Mouse (Mus musculus): Measurements from ENCODE around the gene Gm13276. TPM values are rescaled to one million over a fixed set of nuclear protein-coding genes. Genes with fewer than 3 reads are reported as not detected.
"Not testable (repeated sequence)": the region's sequence is repeated elsewhere in the genome, so short reads cannot be mapped to it uniquely, and the experiment has no call there.

Gm13276 gene
- polyA plus RNA-seq, 1 experiment from 2014 or later = not detected

GRCm38 (mm10) chr4:88757628-88758031 is 27.9 kb upstream of the Gm13276 start:
- not testable (repeated sequence) for H3K27me3 ChIP-seq (ENCODE audit: control insufficient read depth, insufficient read depth, low read depth, low read length); H3K4me1 ChIP-seq (ENCODE audit: control insufficient read depth, insufficient read depth, low read length); H3K9me3 ChIP-seq (replicated peaks; ENCODE audit: control insufficient read depth, low read length, poor library complexity, severe bottlenecking); H3K36me3 ChIP-seq (ENCODE audit: control insufficient read depth, insufficient read depth, low read length)
- peak; percentile 100 for ATAC-seq
- Histone ChIP-seq H3K27ac (ENCODE audit: low read length) (peak overlapping the region; percentile 55; the same call in 1 of the 2 replicates), H3K4me3 (ENCODE audit: low read depth, low read length) (peak overlapping the region; percentile 41), H3K4me2 (ENCODE audit: low read length) (peak overlapping the region; percentile 74), H3K9ac (ENCODE audit: low read depth, low read length) (peak overlapping the region; percentile 45; the same call in 1 of the 2 replicates)
- WGBS = 0% methylated on average over 21 of the region's 21 CpGs

- not testable (repeated sequence) for ATAC-seq
- WGBS = 90% methylated on average over 9 of the region's 9 CpGs
These were observed 26.8 kb upstream of the Gm13276 start for GRCm38 (mm10) chr4:88758751-88759150.

GRCm38 (mm10) chr4:88759610-88760268 is 25.8 kb upstream of the Gm13276 start, which contains the start of gene Gm13283:
Gene Gm13283 (plus strand): TSS chr4:88760119.
- 36% methylated on average over 6 of the region's 14 CpGs for WGBS

More at GRCm38 (mm10) chr4:88758751-88759150, 26.8 kb upstream of the Gm13276 start:
- not testable (repeated sequence) for H3K36me3 ChIP-seq (ENCODE audit: control insufficient read depth, insufficient read depth, low read length); H3K9ac ChIP-seq (ENCODE audit: low read depth, low read length); H3K4me1 ChIP-seq (ENCODE audit: control insufficient read depth, insufficient read depth, low read length); H3K27ac ChIP-seq (ENCODE audit: low read length); H3K4me2 ChIP-seq (ENCODE audit: low read length); H3K4me3 ChIP-seq (ENCODE audit: low read depth, low read length); H3K9me3 ChIP-seq (replicated peaks; ENCODE audit: control insufficient read depth, low read length, poor library complexity, severe bottlenecking); H3K27me3 ChIP-seq (ENCODE audit: control insufficient read depth, insufficient read depth, low read depth, low read length)

GRCm38 (mm10) chr4:88760431-88760830 is 25.1 kb upstream of the Gm13276 start:
- H3K4me1 ChIP-seq (ENCODE audit: control insufficient read depth, insufficient read depth, low read length); H3K9ac ChIP-seq (ENCODE audit: low read depth, low read length); H3K36me3 ChIP-seq (ENCODE audit: control insufficient read depth, insufficient read depth, low read length); H3K27ac ChIP-seq (ENCODE audit: low read length); H3K9me3 ChIP-seq (replicated peaks; ENCODE audit: control insufficient read depth, low read length, poor library complexity, severe bottlenecking); H3K27me3 ChIP-seq (ENCODE audit: control insufficient read depth, insufficient read depth, low read depth, low read length); ATAC-seq: not testable (repeated sequence)
- 0% methylated on average over 12 of the region's 28 CpGs for WGBS
- peak overlapping the region; percentile 60 for H3K4me2 ChIP-seq (ENCODE audit: low read length)
- H3K4me3 ChIP-seq (ENCODE audit: low read depth, low read length) = peak overlapping the region; percentile 32

More at GRCm38 (mm10) chr4:88759610-88760268, 25.8 kb upstream of the Gm13276 start, which contains the start of gene Gm13283:
- H3K27me3 ChIP-seq (ENCODE audit: control insufficient read depth, insufficient read depth, low read depth, low read length); H3K9me3 ChIP-seq (replicated peaks; ENCODE audit: control insufficient read depth, low read length, poor library complexity, severe bottlenecking); H3K27ac ChIP-seq (ENCODE audit: low read length); H3K9ac ChIP-seq (ENCODE audit: low read depth, low read length); H3K36me3 ChIP-seq (ENCODE audit: control insufficient read depth, insufficient read depth, low read length); H3K4me1 ChIP-seq (ENCODE audit: control insufficient read depth, insufficient read depth, low read length); ATAC-seq: not testable (repeated sequence)
- Histone ChIP-seq H3K4me2 (ENCODE audit: low read length) (peak within 1 kb of the TSS; percentile 60), H3K4me3 (ENCODE audit: low read depth, low read length) (peak within 1 kb of the TSS; percentile 32)

GRCm38 (mm10) chr4:88761776-88762175 is 23.7 kb upstream of the Gm13276 start:
- not testable (repeated sequence) for H3K9ac ChIP-seq (ENCODE audit: low read depth, low read length); H3K4me3 ChIP-seq (ENCODE audit: low read depth, low read length); H3K27ac ChIP-seq (ENCODE audit: low read length); H3K4me2 ChIP-seq (ENCODE audit: low read length); H3K4me1 ChIP-seq (ENCODE audit: control insufficient read depth, insufficient read depth, low read length); ATAC-seq; H3K27me3 ChIP-seq (ENCODE audit: control insufficient read depth, insufficient read depth, low read depth, low read length); H3K36me3 ChIP-seq (ENCODE audit: control insufficient read depth, insufficient read depth, low read length); H3K9me3 ChIP-seq (replicated peaks; ENCODE audit: control insufficient read depth, low read length, poor library complexity, severe bottlenecking)
- 65% methylated on average over 6 of the region's 8 CpGs for WGBS

GRCm38 (mm10) chr4:88762341-88762740 is 23.2 kb upstream of the Gm13276 start:
- not testable (repeated sequence) for H3K4me3 ChIP-seq (ENCODE audit: low read depth, low read length); H3K4me2 ChIP-seq (ENCODE audit: low read length); H3K9ac ChIP-seq (ENCODE audit: low read depth, low read length); H3K27me3 ChIP-seq (ENCODE audit: control insufficient read depth, insufficient read depth, low read depth, low read length); H3K9me3 ChIP-seq (replicated peaks; ENCODE audit: control insufficient read depth, low read length, poor library complexity, severe bottlenecking); H3K27ac ChIP-seq (ENCODE audit: low read length); H3K4me1 ChIP-seq (ENCODE audit: control insufficient read depth, insufficient read depth, low read length); ATAC-seq; H3K36me3 ChIP-seq (ENCODE audit: control insufficient read depth, insufficient read depth, low read length)
- WGBS = 59% methylated on average over 7 of the region's 9 CpGs

GRCm38 (mm10) chr4:88763384-88764018 is 22.0 kb upstream of the Gm13276 start:
- not testable (repeated sequence) for H3K9ac ChIP-seq (ENCODE audit: low read depth, low read length); H3K27ac ChIP-seq (ENCODE audit: low read length); ATAC-seq; H3K4me1 ChIP-seq (ENCODE audit: control insufficient read depth, insufficient read depth, low read length); H3K27me3 ChIP-seq (ENCODE audit: control insufficient read depth, insufficient read depth, low read depth, low read length); H3K36me3 ChIP-seq (ENCODE audit: control insufficient read depth, insufficient read depth, low read length); H3K9me3 ChIP-seq (replicated peaks; ENCODE audit: control insufficient read depth, low read length, poor library complexity, severe bottlenecking)
- H3K4me2 ChIP-seq (ENCODE audit: low read length) = peak overlapping the region; percentile 60
- peak overlapping the region; percentile 34 for H3K4me3 ChIP-seq (ENCODE audit: low read depth, low read length)
- WGBS = 5% methylated on average over 21 of the region's 42 CpGs

GRCm38 (mm10) chr4:88773534-88773933 is 12.0 kb upstream of the Gm13276 start, which contains the start of gene Gm13290:
Gene Gm13290 (plus strand): TSS chr4:88773834.
- not testable (repeated sequence) for H3K4me3 ChIP-seq (ENCODE audit: low read depth, low read length); ATAC-seq; H3K27ac ChIP-seq (ENCODE audit: low read length); H3K9me3 ChIP-seq (replicated peaks; ENCODE audit: control insufficient read depth, low read length, poor library complexity, severe bottlenecking); H3K4me2 ChIP-seq (ENCODE audit: low read length); H3K36me3 ChIP-seq (ENCODE audit: control insufficient read depth, insufficient read depth, low read length); H3K27me3 ChIP-seq (ENCODE audit: control insufficient read depth, insufficient read depth, low read depth, low read length); H3K9ac ChIP-seq (ENCODE audit: low read depth, low read length); H3K4me1 ChIP-seq (ENCODE audit: control insufficient read depth, insufficient read depth, low read length)
- no CpG with 5 or more reads among the region's 32 CpGs for WGBS

- not testable (repeated sequence) for ATAC-seq; H3K4me2 ChIP-seq (ENCODE audit: low read length)
- no CpG with 5 or more reads among the region's 29 CpGs for WGBS
These were observed 8.9 kb upstream of the Gm13276 start, which contains the start of gene Gm13289 for GRCm38 (mm10) chr4:88776622-88777021. Gene Gm13289 (plus strand): TSS chr4:88776922.

More at GRCm38 (mm10) chr4:88776622-88777021, 8.9 kb upstream of the Gm13276 start, which contains the start of gene Gm13289:
- H3K27me3 ChIP-seq (ENCODE audit: control insufficient read depth, insufficient read depth, low read depth, low read length); H3K27ac ChIP-seq (ENCODE audit: low read length); H3K9ac ChIP-seq (ENCODE audit: low read depth, low read length); H3K9me3 ChIP-seq (replicated peaks; ENCODE audit: control insufficient read depth, low read length, poor library complexity, severe bottlenecking); H3K4me3 ChIP-seq (ENCODE audit: low read depth, low read length); H3K4me1 ChIP-seq (ENCODE audit: control insufficient read depth, insufficient read depth, low read length); H3K36me3 ChIP-seq (ENCODE audit: control insufficient read depth, insufficient read depth, low read length): not testable (repeated sequence)
